Mouse (Mus musculus) E14TG2a.4 (cell line): ENCODE measurements around the gene Scd2.

Source experiments
- CTCF ChIP-seq: conservative IDR thresholded peaks from 2 replicates; pipeline ENCODE4 v1.5.1; 2014; ENCODE audit warnings: low read length
- POU5F1 ChIP-seq: IDR thresholded peaks from 2 replicates; pipeline ENCODE4 v1.6.1; 2014; ENCODE audit warnings: low read length, borderline replicate concordance

GRCm38 (mm10) chr19:44301671-44302305, 8.3 kb downstream of the Scd2 start:
- TF ChIP-seq CTCF (no peak), POU5F1 (no peak)
